Mouse (Mus musculus): ENCODE measurements at regions not wholly inside any gene's neighbourhood (a gene's known extent, or its start where the extent isn't known, plus 50 kb on each side); places are given as distances from the start of the nearest gene placed in this dataset.

- intact Hi-C loops (cut with DNase I), result no loop called here
- no peak for DNase-seq (ENCODE audit: low spot score)
These were observed 944.1 kb upstream of the Adgrl4 start for GRCm38 (mm10) chr3:150493433-150494045.

- no peak for DNase-seq (ENCODE audit: low spot score)
- intact Hi-C loops (cut with DNase I), result no loop called here
These were observed 906.7 kb upstream of the Adgrl4 start for GRCm38 (mm10) chr3:150530966-150531365.

DNA sequence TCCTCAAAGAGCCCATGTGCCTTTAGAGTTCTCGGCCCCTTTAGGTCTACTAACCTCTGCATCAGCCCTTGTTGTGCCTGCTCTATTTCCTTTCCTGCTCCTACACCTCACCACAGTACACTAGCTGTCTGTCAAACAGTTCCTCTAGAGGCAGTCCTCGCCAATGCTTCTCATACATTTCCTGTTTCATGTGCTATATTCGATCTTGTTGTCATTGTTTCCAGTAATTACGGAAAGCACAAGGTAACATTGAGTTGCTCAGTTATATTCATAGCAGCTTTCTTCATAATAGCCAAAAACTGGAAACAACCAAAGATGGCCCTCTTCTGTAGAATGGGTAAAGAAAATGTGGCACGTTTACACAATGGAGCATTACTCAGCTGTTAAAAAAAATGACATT, 894.6 kb upstream of the Adgrl4 start:
- intact Hi-C loops (cut with DNase I), result no loop called here

DNA sequence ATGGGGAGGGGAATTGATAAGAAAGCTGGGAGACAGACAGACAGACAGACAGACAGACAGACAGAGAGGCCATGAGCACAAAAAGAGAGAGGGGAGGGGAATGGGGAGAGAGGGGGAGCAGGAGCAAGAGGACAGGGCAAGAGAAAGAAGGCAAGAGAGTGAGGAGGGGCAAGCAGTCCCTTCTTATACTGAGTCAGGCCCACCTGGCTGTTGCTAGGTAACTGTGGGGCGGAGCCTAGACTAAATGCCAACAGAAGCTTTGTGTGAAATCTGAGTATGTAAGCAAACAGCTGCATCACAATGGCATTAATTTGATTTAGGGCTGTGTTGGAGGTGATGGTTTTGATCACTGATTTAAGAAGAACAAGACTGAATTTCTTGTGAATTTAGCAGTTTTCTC, 849.2 kb upstream of the Adgrl4 start:
- intact Hi-C loops (cut with DNase I), result no loop called here

More for the DNA sequence above, 894.6 kb upstream of the Adgrl4 start:
- no peak for DNase-seq (ENCODE audit: low spot score)

GRCm38 (mm10) chr3:150590978-150591377, 846.7 kb upstream of the Adgrl4 start:
- DNase-seq (ENCODE audit: low spot score), result no peak
- intact Hi-C loops (cut with DNase I), result no loop called here

More for the DNA sequence above, 849.2 kb upstream of the Adgrl4 start:
- DNase-seq (ENCODE audit: low spot score), result no peak

DNA sequence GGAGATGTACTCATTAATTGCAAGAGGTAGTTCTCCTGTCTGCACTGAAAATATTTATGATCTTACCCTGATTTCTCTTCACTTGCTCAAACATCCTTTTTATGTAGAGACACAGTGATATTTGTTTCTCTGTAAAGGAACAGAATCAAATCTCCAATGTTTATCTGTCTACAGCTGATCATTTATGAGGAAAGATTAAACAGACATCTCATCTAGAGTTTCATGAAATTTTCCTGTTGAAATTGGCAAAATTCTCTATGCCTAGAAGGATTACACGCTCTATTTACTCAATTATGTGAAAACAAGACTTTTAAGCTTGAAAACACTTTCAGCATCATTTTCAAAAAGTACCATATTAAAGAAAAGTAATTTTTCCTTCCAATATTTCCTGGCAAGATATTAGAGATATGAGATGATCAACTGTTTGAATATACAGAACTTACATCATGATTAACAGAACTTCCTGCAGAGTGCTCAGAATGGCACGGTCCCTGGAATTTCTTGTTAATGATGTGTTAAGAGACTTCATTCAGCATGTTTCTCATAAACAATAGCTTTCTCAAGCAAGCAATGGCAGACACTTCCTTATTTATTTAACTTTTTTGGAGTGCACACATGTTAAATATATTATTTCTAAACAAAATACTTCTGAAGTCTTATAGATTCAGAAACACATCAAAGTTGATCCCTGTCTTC, 834.1 kb upstream of the Adgrl4 start:
- intact Hi-C loops (cut with DNase I), result no loop called here

DNA sequence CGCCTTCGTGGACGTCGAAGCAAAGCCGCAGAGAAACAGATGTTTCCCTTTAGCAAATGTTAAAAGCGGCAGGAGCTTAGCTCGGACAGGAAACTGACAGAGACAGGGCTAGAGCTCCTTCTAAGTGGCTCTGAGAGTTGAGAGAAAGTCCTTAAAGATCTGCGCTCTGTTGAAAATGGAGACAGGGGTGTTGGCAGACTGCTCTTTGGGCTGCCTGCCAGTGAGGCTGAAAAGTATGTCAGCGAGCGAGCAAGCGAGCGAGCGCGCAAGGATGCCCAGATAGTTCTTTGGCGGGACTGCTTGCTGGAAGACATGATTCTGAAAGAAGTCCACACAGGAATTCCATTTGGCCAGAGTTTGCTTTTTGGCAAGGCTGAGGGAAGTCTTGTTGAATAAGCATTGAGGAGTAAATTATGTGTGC, 827.0 kb upstream of the Adgrl4 start:
- intact Hi-C loops (cut with DNase I), result no loop called here
- peak; percentile 28 for DNase-seq (ENCODE audit: low spot score)

More for the DNA sequence above, 834.1 kb upstream of the Adgrl4 start:
- no peak for DNase-seq (ENCODE audit: low spot score)

GRCm38 (mm10) chr3:150637544-150637943, 800.1 kb upstream of the Adgrl4 start:
- no peak for DNase-seq (ENCODE audit: low spot score)
- intact Hi-C loops (cut with DNase I), result no loop called here

- no peak for DNase-seq (ENCODE audit: low spot score)
- intact Hi-C loops (cut with DNase I), result no loop called here
These were observed 797.5 kb upstream of the Adgrl4 start for GRCm38 (mm10) chr3:150640004-150640676.

- intact Hi-C loops (cut with DNase I), result no loop called here
- DNase-seq (ENCODE audit: low spot score), result no peak
These were observed 789.6 kb upstream of the Adgrl4 start for GRCm38 (mm10) chr3:150648040-150648439.

DNA sequence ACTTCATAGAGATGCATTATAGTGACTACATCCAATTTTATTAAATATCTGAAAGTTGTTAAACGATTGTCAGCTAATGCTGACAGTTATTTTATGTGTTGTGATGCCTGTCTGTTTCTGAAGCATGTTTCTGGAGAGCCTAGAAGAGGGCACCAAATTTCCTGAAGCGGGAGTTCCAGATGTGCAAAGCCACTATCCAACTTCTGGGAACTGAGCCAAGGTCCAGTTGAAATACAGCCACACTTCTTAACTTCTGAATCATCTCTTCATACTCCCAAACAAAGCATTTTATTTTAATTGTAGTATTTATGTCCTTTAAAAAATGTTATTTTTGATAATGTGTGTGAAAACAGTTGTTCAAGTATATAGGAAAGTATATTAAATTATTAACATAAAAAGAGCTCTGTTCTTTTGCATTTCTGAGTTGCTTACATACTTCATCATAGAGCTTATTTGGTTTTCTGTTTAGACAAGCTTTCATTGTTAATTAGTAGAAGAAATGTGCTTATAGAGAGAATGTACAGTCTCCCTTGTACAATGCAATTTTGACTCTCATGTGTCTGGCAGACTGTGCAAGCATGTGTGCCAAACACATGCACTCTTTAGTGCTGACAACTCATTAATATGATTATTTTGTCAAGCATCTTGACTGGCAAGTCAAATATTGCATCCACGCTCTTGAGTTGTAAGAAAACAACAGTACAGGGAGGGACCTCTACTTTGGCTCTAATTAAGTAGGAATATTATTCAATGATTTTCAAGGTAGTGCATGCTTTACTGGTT, 787.7 kb upstream of the Adgrl4 start:
- intact Hi-C loops (cut with DNase I), result no loop called here
- no peak for DNase-seq (ENCODE audit: low spot score)

DNA sequence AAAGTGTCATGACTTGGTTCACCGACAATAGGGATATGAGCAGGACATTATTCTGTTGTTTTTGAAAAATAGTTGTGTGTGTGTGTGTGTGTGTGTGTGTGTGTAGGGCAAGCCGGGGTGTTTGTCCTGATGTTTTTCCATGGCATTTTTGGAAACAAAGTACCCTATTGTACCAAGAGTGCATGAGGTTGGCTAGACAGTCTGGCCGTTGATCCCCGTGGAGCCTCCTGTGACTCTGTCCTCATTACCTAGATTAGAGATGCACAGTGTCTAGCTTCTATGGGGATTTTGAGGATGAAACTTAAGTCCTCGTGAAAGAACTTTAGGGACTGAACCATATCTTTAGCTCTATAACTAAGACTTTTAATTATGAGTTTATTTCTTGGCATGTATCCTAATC, 741.9 kb upstream of the Adgrl4 start:
- intact Hi-C loops (cut with DNase I), result no loop called here
- DNase-seq (ENCODE audit: low spot score), result no peak

DNA sequence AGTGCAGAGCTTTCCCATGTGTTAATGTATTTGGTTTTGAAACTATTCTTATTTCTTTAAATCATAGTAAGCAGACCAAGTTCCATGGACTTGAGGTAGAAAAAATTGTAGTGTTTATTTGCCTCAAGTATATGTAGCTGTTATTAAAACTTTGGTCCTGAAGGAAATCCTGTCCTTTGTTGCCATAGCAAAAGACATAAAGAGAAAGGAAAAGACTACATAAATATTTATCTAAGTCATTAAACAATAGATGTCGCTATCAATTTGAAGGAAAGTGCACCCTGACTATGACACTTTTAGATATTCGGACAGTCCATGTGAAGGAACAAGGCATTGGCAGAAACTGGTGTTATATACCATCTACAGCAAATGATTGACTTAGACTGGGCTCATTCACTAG, 737.7 kb upstream of the Adgrl4 start:
- intact Hi-C loops (cut with DNase I), result no loop called here
- DNase-seq (ENCODE audit: low spot score), result no peak
